Mouse (Mus musculus): ENCODE results near the gene Cpt1b. TPM values are rescaled to one million over a fixed set of nuclear protein-coding genes. Genes with fewer than 3 reads are reported as not detected.

Gene Cpt1b
- total and polyA plus RNA-seq, 3 experiments, result 0.92 to 2.0 TPM; not detected in 1

- TF ChIP-seq GATA1 (IDR thresholded peaks at IDR 0.05; ENCODE audit: low read depth, low read length) (0 out of 2 replicates have a peak, but pooled peaks have one; percentile 25), USF2 (IDR thresholded peaks at IDR 0.05; ENCODE audit: borderline replicate concordance in 1 of 2, insufficient read depth in 1 of 2, low read depth in 1 of 2, low read length in 2 of 2) (no peak), ZKSCAN1 (IDR thresholded peaks at IDR 0.05; ENCODE audit: low read depth, low read length) (no peak), SIN3A (IDR thresholded peaks at IDR 0.05; ENCODE audit: low read length) (peak; percentile 98), MXI1 (IDR thresholded peaks at IDR 0.05; ENCODE audit: low read depth, low read length) (peak; percentile 84), E2F4 (IDR thresholded peaks at IDR 0.05; ENCODE audit: borderline replicate concordance, low read depth, low read length) (no peak)
- no peaks in the 10 kb centered on the region for H3K79me2 ChIP-seq (ENCODE audit: control insufficient read depth, insufficient read depth, low read length, poor library complexity)
- DNase-seq (ENCODE audit: low read depth, low spot score), result peak; percentile 76
- no peaks in the 10 kb centered on the region for H3K4me1 ChIP-seq (ENCODE audit: control insufficient read depth in 1 of 2, insufficient read depth in 2 of 2, low read length in 2 of 2)
- H3K27me3 ChIP-seq (ENCODE audit: control insufficient read depth in 1 of 2, insufficient read depth in 2 of 2, low read length in 2 of 2), result peaks cover 2 to 6% of the 10 kb centered on the region in 2 experiments; a peak in 3 of 4 replicates
- no peak overlapping the region for H3K9ac ChIP-seq (ENCODE audit: control insufficient read depth, low read depth, low read length, poor library complexity, severe bottlenecking)
- H3K4me3 ChIP-seq (ENCODE audit: control insufficient read depth in 1 of 2, insufficient read depth in 1 of 2, low read depth in 2 of 2, low read length in 2 of 2), result no peak overlapping the region
- H3K36me3 ChIP-seq (ENCODE audit: control insufficient read depth in 1 of 2, insufficient read depth in 2 of 2, low read length in 2 of 2), result no peaks in the 10 kb centered on the region
- H3K9me3 ChIP-seq (replicated peaks; ENCODE audit: insufficient read depth, low read length), result no peaks in the 10 kb centered on the region
- no peak overlapping the region for H3K27ac ChIP-seq (ENCODE audit: control insufficient read depth, low read depth, low read length)
Measured at GRCm38 (mm10) chr15:89452906-89453864, 27.5 kb upstream of the Cpt1b start.

DNA sequence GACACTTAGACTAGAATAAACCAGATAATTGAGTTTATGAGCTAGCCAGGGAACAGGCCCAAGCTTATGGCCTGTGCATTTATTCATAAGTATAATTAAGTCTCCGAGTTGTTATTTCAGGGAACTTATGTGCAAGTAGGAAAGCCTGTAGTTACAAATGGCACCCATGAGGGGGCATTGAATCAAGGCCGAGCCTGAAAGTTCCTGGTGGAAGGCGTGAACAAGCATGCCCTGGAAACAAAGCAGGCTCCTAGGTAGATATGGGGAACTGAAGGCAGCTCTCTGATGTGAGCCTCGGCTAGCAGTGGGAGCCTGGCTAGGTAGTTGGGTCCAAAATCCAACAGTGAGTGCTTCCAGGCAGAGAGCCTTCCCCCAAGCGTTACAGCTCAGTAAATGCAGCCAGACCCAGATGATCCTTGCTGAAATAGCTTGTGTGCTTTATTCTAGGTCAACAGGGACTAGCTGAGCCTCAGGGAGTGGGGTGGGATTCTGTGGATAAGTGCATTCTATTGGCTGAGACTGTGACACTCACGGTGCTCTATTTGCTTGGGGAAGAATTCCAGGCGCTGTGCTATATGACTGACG, 16.9 kb upstream of the Cpt1b start:
- peak; percentile 37 for DNase-seq (ENCODE audit: low read depth, low spot score)
- H3K27me3 ChIP-seq (ENCODE audit: control insufficient read depth in 1 of 2, insufficient read depth in 2 of 2, low read length in 2 of 2), result peaks cover 6 to 8% of the 10 kb centered on the region in 2 experiments
- H3K79me2 ChIP-seq (ENCODE audit: control insufficient read depth, insufficient read depth, low read length, poor library complexity), result no peaks in the 10 kb centered on the region
- no peak overlapping the region for H3K27ac ChIP-seq (ENCODE audit: control insufficient read depth, low read depth, low read length)
- H3K4me3 ChIP-seq (ENCODE audit: control insufficient read depth in 1 of 2, insufficient read depth in 1 of 2, low read depth in 2 of 2, low read length in 2 of 2), result no peak overlapping the region
- no peaks in the 10 kb centered on the region for H3K9me3 ChIP-seq (replicated peaks; ENCODE audit: insufficient read depth, low read length)
- no peaks in the 10 kb centered on the region for H3K36me3 ChIP-seq (ENCODE audit: control insufficient read depth in 1 of 2, insufficient read depth in 2 of 2, low read length in 2 of 2)
- H3K9ac ChIP-seq (ENCODE audit: control insufficient read depth, low read depth, low read length, poor library complexity, severe bottlenecking), result no peak overlapping the region
- TF ChIP-seq CTCF (IDR thresholded peaks at IDR 0.05 in 2 of 3, conservative IDR thresholded peaks at IDR 0.05 in 1 of 3; ENCODE audit: control insufficient read depth in 1 of 3, insufficient read depth in 1 of 3, low read depth in 2 of 3, low read length in 3 of 3, poor library complexity in 1 of 3, severe bottlenecking in 1 of 3) (peak in 2 of 3 experiments; percentile 15 to 19; a peak in 1 of 6 replicates), HCFC1 (IDR thresholded peaks at IDR 0.05; ENCODE audit: low read depth, low read length) (no peak)
- no peaks in the 10 kb centered on the region for H3K4me1 ChIP-seq (ENCODE audit: control insufficient read depth in 1 of 2, insufficient read depth in 2 of 2, low read length in 2 of 2)

- Histone ChIP-seq H3K36me3 (ENCODE audit: control insufficient read depth in 1 of 2, insufficient read depth in 2 of 2, low read length in 2 of 2) (peaks cover 0 to 3% of the 10 kb centered on the region in 2 experiments; a peak in 1 of 4 replicates), H3K9ac (ENCODE audit: control insufficient read depth, low read depth, low read length, poor library complexity, severe bottlenecking) (no peak overlapping the region), H3K9me3 (replicated peaks; ENCODE audit: insufficient read depth, low read length) (no peaks in the 10 kb centered on the region), H3K27me3 (ENCODE audit: control insufficient read depth in 1 of 2, insufficient read depth in 2 of 2, low read length in 2 of 2) (peaks cover 0 to 2% of the 10 kb centered on the region in 2 experiments; a peak in 2 of 4 replicates), H3K4me1 (ENCODE audit: control insufficient read depth in 1 of 2, insufficient read depth in 2 of 2, low read length in 2 of 2) (0 out of 4 replicates have a peak, but pooled peaks cover 0 to 4% of the 10 kb centered on the region in 2 experiments), H3K79me2 (ENCODE audit: control insufficient read depth, insufficient read depth, low read length, poor library complexity) (no peaks in the 10 kb centered on the region), H3K4me3 (ENCODE audit: control insufficient read depth in 1 of 2, insufficient read depth in 1 of 2, low read depth in 2 of 2, low read length in 2 of 2) (no peak overlapping the region), H3K27ac (ENCODE audit: control insufficient read depth, low read depth, low read length) (no peak overlapping the region)
- TF ChIP-seq KAT2A (conservative IDR thresholded peaks at IDR 0.05; ENCODE audit: low read depth, low read length), result no peak
- TF ChIP-seq SMC3 (IDR thresholded peaks at IDR 0.05; ENCODE audit: low read depth, low read length), result no peak
- TF ChIP-seq MAZ (IDR thresholded peaks at IDR 0.05; ENCODE audit: low read depth, low read length), result no peak
- TF ChIP-seq NRF1 (IDR thresholded peaks at IDR 0.05; ENCODE audit: insufficient read depth, low read depth, low read length, poor library complexity, severe bottlenecking), result no peak
- TF ChIP-seq TCF12 (IDR thresholded peaks at IDR 0.05; ENCODE audit: low read depth, low read length), result no peak
- no peak for TF ChIP-seq MYC (IDR thresholded peaks at IDR 0.05; ENCODE audit: low read depth, low read length)
- no peak for TF ChIP-seq SIN3A (IDR thresholded peaks at IDR 0.05; ENCODE audit: low read length)
- TF ChIP-seq ZNF384 (IDR thresholded peaks at IDR 0.05; ENCODE audit: low read depth, low read length), result no peak
- no peak for TF ChIP-seq E2F4 (IDR thresholded peaks at IDR 0.05; ENCODE audit: borderline replicate concordance, low read depth, low read length)
- TF ChIP-seq JUND (IDR thresholded peaks at IDR 0.05; ENCODE audit: low read depth, low read length), result no peak
- no peak for TF ChIP-seq MEF2A (IDR thresholded peaks at IDR 0.05; ENCODE audit: extremely low read depth, insufficient replicate concordance, low read depth, low read length, poor library complexity, severe bottlenecking)
- TF ChIP-seq TBP (IDR thresholded peaks at IDR 0.05; ENCODE audit: low read depth, low read length), result no peak
- no peak for TF ChIP-seq ZMIZ1 (IDR thresholded peaks at IDR 0.05; ENCODE audit: low read depth, low read length)
- no peak for TF ChIP-seq GATA1 (IDR thresholded peaks at IDR 0.05; ENCODE audit: low read depth, low read length)
- TF ChIP-seq HCFC1 (IDR thresholded peaks at IDR 0.05; ENCODE audit: low read depth, low read length), result no peak
- TF ChIP-seq ZC3H11A (IDR thresholded peaks at IDR 0.05; ENCODE audit: low read depth, low read length), result no peak
- no peak for TF ChIP-seq POLR2AphosphoS5 (IDR thresholded peaks at IDR 0.05; ENCODE audit: borderline replicate concordance, low read depth, low read length)
- DNase-seq (ENCODE audit: low read depth, low spot score), result no peak
Measured at GRCm38 (mm10) chr15:89435878-89436277, 10.2 kb upstream of the Cpt1b start.
